Mouse (Mus musculus): ENCODE data around the gene Vps13d.

DNA sequence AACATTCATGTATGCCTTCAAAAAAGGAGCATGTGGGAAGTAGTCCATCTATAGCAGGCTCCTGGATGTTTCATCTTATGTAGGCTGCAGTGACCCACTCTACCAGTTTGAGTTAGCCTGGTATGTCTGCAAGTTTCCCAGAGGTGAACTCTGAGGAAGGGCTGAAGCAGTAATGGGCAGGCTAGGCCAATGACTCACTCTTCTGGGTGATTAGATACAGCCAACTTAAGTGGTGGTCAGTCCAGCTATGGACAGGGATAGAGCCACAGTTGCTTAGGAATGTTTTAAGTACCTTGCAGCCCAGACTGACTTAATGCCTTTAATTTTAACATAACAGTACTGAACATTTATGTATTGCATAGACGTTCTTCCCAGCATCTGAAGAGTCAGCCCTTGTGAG, 192.1 kb downstream of the Vps13d start:
- TF ChIP-seq CTCF (IDR thresholded peaks at IDR 0.05; ENCODE audit: borderline replicate concordance, control insufficient read depth, extremely low read depth, insufficient read depth, low read length, poor library complexity) (no peak), POLR2A (IDR thresholded peaks at IDR 0.05; ENCODE audit: control insufficient read depth, extremely low read depth, insufficient read depth, low read length, poor library complexity) (no peak)
